Comparison of ENCODE assay signal across 8 mouse cellular contexts in genomic region chr4:133497461-133498159, GRCm38 (mm10). TPM values are rescaled to one million over a fixed set of nuclear protein-coding genes. Genes with fewer than 3 reads are reported as not detected.
DNase-seq lines count a peak whose midpoint lies in the region; ATAC-seq and TF ChIP-seq lines count a peak whose summit lies in the region.

No protein-coding gene starts in this region.

- H3K27me3 ChIP-seq in kidney, embryonic 14.5 days (ENCODE audit: control insufficient read depth, insufficient read depth, low read length): peaks cover 65% of the 10 kb centered on the region
- H3K27me3 ChIP-seq in hindbrain, embryonic 10.5 days (ENCODE audit: insufficient read depth, poor library complexity, severe bottlenecking): peaks cover 96% of the 10 kb centered on the region
- peaks cover 75% of the 10 kb centered on the region for H3K27me3 ChIP-seq in liver, postnatal 0 days (ENCODE audit: insufficient read depth, low read length)

- peak overlapping the region; percentile 100 for H3K4me2 ChIP-seq in kidney, embryonic 14.5 days (replicated peaks; ENCODE audit: low read depth, low read length)
- H3K4me2 ChIP-seq in liver, postnatal 0 days (ENCODE audit: low read depth, low read length): peak overlapping the region; percentile 76

- H3K9ac ChIP-seq in kidney, embryonic 14.5 days (ENCODE audit: low read depth, low read length): peak overlapping the region; percentile 65
- peak overlapping the region; percentile 78 for H3K9ac ChIP-seq in ES-E14 (ENCODE audit: insufficient read depth, low read depth, low read length, poor library complexity, severe bottlenecking)
- peak overlapping the region; percentile 21; the same call in 1 of the 2 replicates for H3K9ac ChIP-seq in liver, postnatal 0 days (replicated peaks)

- 0 out of 2 replicates have a peak, but pooled peaks cover 8% of the 10 kb centered on the region for H3K4me1 ChIP-seq in kidney, embryonic 14.5 days (ENCODE audit: control insufficient read depth, insufficient read depth, low read length)
- H3K4me1 ChIP-seq in ES-E14 (ENCODE audit: control insufficient read depth in 2 of 2, insufficient read depth in 2 of 2, low read length in 2 of 2, poor library complexity in 1 of 2): peaks cover 4 to 11% of the 10 kb centered on the region in 2 experiments; a peak in 1 of 4 replicates
- peaks cover 31% of the 10 kb centered on the region for H3K4me1 ChIP-seq in hindbrain, embryonic 10.5 days (replicated peaks)
- peaks cover 17% of the 10 kb centered on the region for H3K4me1 ChIP-seq in liver, postnatal 0 days (ENCODE audit: insufficient read depth)

- no peaks in the 10 kb centered on the region for H3K9me3 ChIP-seq in kidney, embryonic 14.5 days (ENCODE audit: control insufficient read depth, low read length)
- H3K9me3 ChIP-seq in ES-E14 (ENCODE audit: control insufficient read depth, insufficient read depth, low read depth, low read length): no peaks in the 10 kb centered on the region
- no peaks in the 10 kb centered on the region for H3K9me3 ChIP-seq in hindbrain, embryonic 10.5 days
- no peaks in the 10 kb centered on the region for H3K9me3 ChIP-seq in liver, postnatal 0 days (ENCODE audit: low read length)

- peak overlapping the region; percentile 63 for H3K4me3 ChIP-seq in kidney, embryonic 14.5 days (ENCODE audit: low read length)
- H3K4me3 ChIP-seq in ES-E14 (ENCODE audit: insufficient read depth in 1 of 2, low read depth in 1 of 2, low read length in 2 of 2, poor library complexity in 1 of 2, severe bottlenecking in 1 of 2): peak overlapping the region; percentile 79 to 82
- H3K4me3 ChIP-seq in hindbrain, embryonic 10.5 days: peak overlapping the region; percentile 76
- peak overlapping the region; percentile 48 for H3K4me3 ChIP-seq in liver, postnatal 0 days (ENCODE audit: low read depth, low read length)

- in situ Hi-C loops in ES-E14 (cut with MboI; ENCODE audit: low sequenced_read_pairs in 2 of 2, unreplicated experiment in 2 of 2): no loop called here

- H3K27ac ChIP-seq in kidney, embryonic 14.5 days (ENCODE audit: low read depth, low read length): no peak overlapping the region
- H3K27ac ChIP-seq in ES-E14 (ENCODE audit: insufficient read depth, low read depth, low read length, poor library complexity, severe bottlenecking): no peak overlapping the region
- H3K27ac ChIP-seq in hindbrain, embryonic 10.5 days: peak overlapping the region; percentile 77
- no peak overlapping the region for H3K27ac ChIP-seq in liver, postnatal 0 days (ENCODE audit: low read depth)

- TF ChIP-seq CTCF in liver, postnatal 0 days (IDR thresholded peaks at IDR 0.05; ENCODE audit: low read depth): no peak

- no peak for TF ChIP-seq EP300 in liver, postnatal 0 days (IDR thresholded peaks at IDR 0.05; ENCODE audit: low read depth)

- DNase-seq in kidney, postnatal 25 days: no peak
- no peak for DNase-seq in ES-E14 (ENCODE audit: low read depth, low spot score)
- peak; percentile 70 to 71 for DNase-seq in cerebellum, postnatal 14 days
- peak; percentile 52 for DNase-seq in hindbrain, embryonic 10.5 days (ENCODE audit: low spot score)
- DNase-seq in liver, postnatal 0 days: no peak
- no peak for DNase-seq in frontal cortex, postnatal 25 days (ENCODE audit: low spot score in 2 of 2)
- no peak for DNase-seq in spleen, postnatal 10 days (ENCODE audit: low spot score in 2 of 2)

- H3K36me3 ChIP-seq in kidney, embryonic 14.5 days (ENCODE audit: control insufficient read depth, insufficient read depth, low read length): no peaks in the 10 kb centered on the region
- no peaks in the 10 kb centered on the region for H3K36me3 ChIP-seq in ES-E14 (ENCODE audit: control insufficient read depth, insufficient read depth, low read length, poor library complexity, severe bottlenecking)
- H3K36me3 ChIP-seq in hindbrain, embryonic 10.5 days: no peaks in the 10 kb centered on the region
- no peaks in the 10 kb centered on the region for H3K36me3 ChIP-seq in liver, postnatal 0 days (replicated peaks; ENCODE audit: insufficient read depth, low read length)

- WGBS in kidney, embryonic 14.5 days: under 1% methylated on average over 56 of the region's 70 CpGs
- WGBS in hindbrain, embryonic 10.5 days: under 1% methylated on average over 70 of the region's 70 CpGs
- WGBS in liver, postnatal 0 days (ENCODE audit: insufficient replicate concordance): under 1% methylated on average over 33 of the region's 70 CpGs

- peak; percentile 24; the same call in 1 of the 2 replicates for ATAC-seq in kidney, embryonic 14.5 days (ENCODE audit: low FRiP score, low TSS enrichment)
- ATAC-seq in liver, postnatal 0 days: peak; percentile 16; the same call in 1 of the 2 replicates

TF ChIP-seq in ES-E14, 5 proteins besides CTCF, POLR2A, EP300 and RAD21:
- TF ChIP-seq ZC3H11A (IDR thresholded peaks at IDR 0.05; ENCODE audit: borderline replicate concordance, low read depth, low read length) (no peak), HCFC1 (IDR thresholded peaks at IDR 0.05; ENCODE audit: borderline replicate concordance, insufficient read depth, low read length) (no peak), CHD2 (IDR thresholded peaks at IDR 0.05; ENCODE audit: low read depth, low read length) (no peak), ZNF384 (IDR thresholded peaks at IDR 0.05; ENCODE audit: low read depth, low read length) (no peak)

RNA-seq across cellular contexts. Expression of gene Trnp1, which starts 0.7 kb away (rescaled TPM):
- 1.4 and 1.6 TPM in 2 replicates for polyA plus RNA-seq in kidney, embryonic 14.5 days (2014; fragmentation: Nextera tagmentation; extraction: Ambion mirVana)
- total RNA-seq in ES-E14 (2012; rRNA removed): 0.90 and 0.94 TPM in 2 replicates
- 1.1 and 1.3 TPM in 2 replicates for polyA plus RNA-seq in hindbrain, embryonic 10.5 days (2016; fragmentation: Nextera tagmentation; extraction: Ambion mirVana)
- polyA plus RNA-seq in liver, postnatal 0 days (2015; fragmentation: Nextera tagmentation; extraction: Ambion mirVana): 0.34 TPM in 1 of 2 replicates, not detected in the other

RNA-seq across cellular contexts. Expression of gene Tent5b, which starts 17.7 kb away (rescaled TPM):
- polyA plus RNA-seq in kidney, embryonic 14.5 days (2014; fragmentation: Nextera tagmentation; extraction: Ambion mirVana): 0.35 and 0.94 TPM in 2 replicates
- 7.5 and 8.5 TPM in 2 replicates for total RNA-seq in ES-E14 (2012; rRNA removed)
- 1.2 and 2.1 TPM in 2 replicates for polyA plus RNA-seq in hindbrain, embryonic 10.5 days (2016; fragmentation: Nextera tagmentation; extraction: Ambion mirVana)
- polyA plus RNA-seq in liver, postnatal 0 days (2015; fragmentation: Nextera tagmentation; extraction: Ambion mirVana): 0.07 and 0.08 TPM in 2 replicates

RNA-seq across cellular contexts. Expression of gene Kdf1, which starts 21.2 kb away (rescaled TPM):
- polyA plus RNA-seq in kidney, embryonic 14.5 days (2014; fragmentation: Nextera tagmentation; extraction: Ambion mirVana): 15.3 and 21.4 TPM in 2 replicates
- 3.4 and 4.1 TPM in 2 replicates for total RNA-seq in ES-E14 (2012; rRNA removed)
- polyA plus RNA-seq in hindbrain, embryonic 10.5 days (2016; fragmentation: Nextera tagmentation; extraction: Ambion mirVana): 3.9 and 5.6 TPM in 2 replicates
- 5.5 and 5.9 TPM in 2 replicates for polyA plus RNA-seq in liver, postnatal 0 days (2015; fragmentation: Nextera tagmentation; extraction: Ambion mirVana)

RNA-seq across cellular contexts. Expression of gene Nudc, which starts 48.2 kb away (rescaled TPM):
- polyA plus RNA-seq in kidney, embryonic 14.5 days (2014; fragmentation: Nextera tagmentation; extraction: Ambion mirVana): 285 and 287 TPM in 2 replicates
- total RNA-seq in ES-E14 (2012; rRNA removed): 340 and 358 TPM in 2 replicates
- 438 and 476 TPM in 2 replicates for polyA plus RNA-seq in hindbrain, embryonic 10.5 days (2016; fragmentation: Nextera tagmentation; extraction: Ambion mirVana)
- 118 and 129 TPM in 2 replicates for polyA plus RNA-seq in liver, postnatal 0 days (2015; fragmentation: Nextera tagmentation; extraction: Ambion mirVana)

RNA-seq across cellular contexts. Expression of gene Nr0b2, which starts 55.6 kb away (rescaled TPM):
- not detected in 2 replicates for polyA plus RNA-seq in kidney, embryonic 14.5 days (2014; fragmentation: Nextera tagmentation; extraction: Ambion mirVana)
- 0.31 and 0.32 TPM in 2 replicates for total RNA-seq in ES-E14 (2012; rRNA removed)
- 0.31 TPM in 1 of 2 replicates, not detected in the other for polyA plus RNA-seq in hindbrain, embryonic 10.5 days (2016; fragmentation: Nextera tagmentation; extraction: Ambion mirVana)
- 32.7 and 44.1 TPM in 2 replicates for polyA plus RNA-seq in liver, postnatal 0 days (2015; fragmentation: Nextera tagmentation; extraction: Ambion mirVana)

Comparison
In these comparisons a context has a peak if more than half of its experiments do, and no peak if none do; other contexts are left out.
1. H3K9ac ChIP-seq: peak in every context shown above with its lines; median percentile 78 in ES-E14; 65 in kidney, embryonic 14.5 days; 21 in liver, postnatal 0 days.
2. DNase-seq: peak in cerebellum, postnatal 14 days (2 of 2) and hindbrain, embryonic 10.5 days (single experiment); none in kidney, postnatal 25 days (0 of 2), ES-E14 (single experiment), liver, postnatal 0 days (single experiment), frontal cortex, postnatal 25 days (0 of 2) and spleen, postnatal 10 days (0 of 2).
3. Peak in every context shown above with its lines, with median percentiles within 50 percentile points of each other: H3K4me3 ChIP-seq.